Mouse (Mus musculus): Measurements from ENCODE around the gene Zfp948. TPM values are rescaled to one million over a fixed set of nuclear protein-coding genes. Genes with fewer than 3 reads are reported as not detected.
"Not testable (repeated sequence)": the region's sequence is repeated elsewhere in the genome, so short reads cannot be mapped to it uniquely, and the experiment has no call there.

The Zfp948 gene
- polyA plus RNA-seq, 1 experiment, result 1.9 TPM

DNA sequence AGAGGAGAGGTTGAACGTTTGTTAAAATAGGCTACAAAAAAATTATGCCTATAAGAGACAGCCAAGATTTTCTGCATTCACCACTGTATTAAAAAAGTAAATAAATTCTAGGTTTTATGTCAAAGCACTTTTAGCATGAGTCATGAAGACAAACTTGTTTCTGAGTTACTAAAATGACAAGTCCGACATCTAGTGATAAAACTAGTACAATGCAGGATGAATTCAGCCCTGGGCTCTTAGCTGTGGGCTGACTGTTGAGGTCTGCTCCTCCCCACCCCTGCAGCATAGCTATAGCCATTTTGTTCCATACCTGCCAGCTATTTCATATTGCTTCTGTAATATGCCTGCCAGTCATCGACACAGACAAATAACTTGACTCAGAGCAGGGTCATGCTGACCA lies 49.5 kb downstream of the Zfp948 start:
- Histone ChIP-seq H3K4me3 (replicated peaks; ENCODE audit: extremely low read depth, low read depth, low read length) (no peak overlapping the region), H3K4me1 (ENCODE audit: control insufficient read depth, insufficient read depth, low read length) (no peaks in the 10 kb centered on the region)
- no peak for TF ChIP-seq CTCF (IDR thresholded peaks at IDR 0.05; ENCODE audit: insufficient read depth, low read length)
- TF ChIP-seq POLR2A (IDR thresholded peaks at IDR 0.05; ENCODE audit: borderline replicate concordance, extremely low read depth, low read depth, low read length), result no peak
- 70% methylated on average over 3 of the region's 3 CpGs for WGBS
- no peak for DNase-seq

DNA sequence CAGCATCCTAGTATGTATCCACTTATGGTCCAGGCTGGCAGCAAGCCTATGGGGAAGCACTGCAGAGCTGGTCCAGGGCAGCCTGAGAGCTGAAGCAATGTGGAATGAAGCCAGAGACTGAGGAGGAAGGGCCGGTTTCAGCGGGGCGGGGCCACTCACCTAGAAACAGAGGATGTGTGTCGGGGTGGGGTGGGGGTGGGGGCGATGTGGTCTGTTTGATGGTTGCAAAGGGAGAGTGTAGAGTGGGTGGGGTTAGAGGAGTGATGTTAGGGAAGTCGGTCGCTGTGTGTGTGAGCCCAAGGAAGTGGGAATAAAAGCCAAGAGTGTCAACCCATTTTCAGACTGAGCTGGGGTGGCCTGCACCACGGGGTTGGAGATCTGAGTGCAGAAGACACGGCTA lies 50.5 kb downstream of the Zfp948 start:
- TF ChIP-seq POLR2A (IDR thresholded peaks at IDR 0.05; ENCODE audit: borderline replicate concordance, extremely low read depth, low read depth, low read length) (no peak), CTCF (IDR thresholded peaks at IDR 0.05; ENCODE audit: insufficient read depth, low read length) (no peak)
- 1% methylated on average over 9 of the region's 9 CpGs for WGBS
- Histone ChIP-seq H3K4me1 (ENCODE audit: control insufficient read depth, insufficient read depth, low read length) (no peaks in the 10 kb centered on the region), H3K4me3 (replicated peaks; ENCODE audit: extremely low read depth, low read depth, low read length) (no peak overlapping the region)
- no peak for DNase-seq

DNA sequence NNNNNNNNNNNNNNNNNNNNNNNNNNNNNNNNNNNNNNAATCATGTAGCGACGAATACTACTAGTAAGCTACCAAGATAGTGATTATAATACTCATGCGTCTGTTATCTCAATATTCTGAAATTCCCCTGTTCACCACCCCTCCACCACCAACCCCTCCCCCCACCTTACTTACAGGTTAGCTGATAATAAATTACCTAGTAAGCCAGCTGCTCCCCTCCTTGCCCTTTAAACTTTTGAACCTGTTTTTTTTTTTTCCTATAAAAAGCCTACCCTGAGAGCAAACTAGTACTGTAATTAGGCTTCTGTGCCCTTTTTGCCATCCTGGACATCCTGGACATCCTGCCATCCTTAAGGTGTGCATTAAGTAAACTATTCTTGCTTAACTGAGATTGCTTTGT lies 56.8 kb downstream of the Zfp948 start:
- Histone ChIP-seq H3K4me3 (replicated peaks; ENCODE audit: extremely low read depth, low read depth, low read length) (no peak overlapping the region), H3K4me1 (ENCODE audit: control insufficient read depth, insufficient read depth, low read length) (no peaks in the 10 kb centered on the region)
- TF ChIP-seq CTCF (IDR thresholded peaks at IDR 0.05; ENCODE audit: insufficient read depth, low read length) (no peak), POLR2A (IDR thresholded peaks at IDR 0.05; ENCODE audit: borderline replicate concordance, extremely low read depth, low read depth, low read length) (no peak)
- DNase-seq, result no peak
- WGBS, result 0% methylated on average over 1 of the region's 3 CpGs

DNA sequence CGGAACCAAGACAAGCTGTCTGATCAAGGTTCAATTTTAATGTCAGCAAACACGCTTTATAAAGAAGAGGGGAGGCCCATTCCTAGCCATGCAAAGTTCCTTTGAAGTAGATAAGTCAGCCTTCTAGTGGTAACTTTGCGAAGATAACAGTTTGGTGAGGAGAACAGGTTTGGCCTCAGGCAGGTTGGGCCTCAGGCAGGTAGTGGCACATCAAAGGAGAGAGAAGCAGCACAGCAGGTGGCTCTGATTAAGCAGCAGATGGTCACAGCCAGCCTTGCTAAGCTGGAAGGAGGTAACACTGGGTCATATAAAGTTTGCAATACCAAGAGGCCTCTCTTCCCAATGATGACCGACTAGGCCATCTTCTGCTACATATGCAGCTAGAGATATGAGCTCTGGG lies 69.0 kb downstream of the Zfp948 start:
- not testable (repeated sequence) for H3K4me1 ChIP-seq (ENCODE audit: control insufficient read depth, insufficient read depth, low read length); H3K4me3 ChIP-seq (replicated peaks; ENCODE audit: extremely low read depth, low read depth, low read length); DNase-seq
- WGBS, result 46% methylated on average over 4 of the region's 4 CpGs

Other genes with a start within 250 kb of the Zfp948 start
- 0.16 and 0.38 TPM in 2 replicates for gene Zfp677, start 183.3 kb upstream of the Zfp948 start, polyA plus RNA-seq (2012; rRNA removed)
- 0.83 and 1.1 TPM in 2 replicates for gene Zfp54, start 143.8 kb upstream of the Zfp948 start, polyA plus RNA-seq (2012; rRNA removed)
- 0.69 and 1.3 TPM in 2 replicates for gene Zfp51, start 116.6 kb upstream of the Zfp948 start, polyA plus RNA-seq (2012; rRNA removed)
- 1.5 and 1.8 TPM in 2 replicates for gene Zfp53, start 78.0 kb upstream of the Zfp948 start, polyA plus RNA-seq (2012; rRNA removed)
- gene Zfp52, start 31.5 kb upstream of the Zfp948 start, polyA plus RNA-seq (2012; rRNA removed), result 0.34 and 0.73 TPM in 2 replicates
- gene Zfp983, start 83.6 kb downstream of the Zfp948 start, polyA plus RNA-seq (2012; rRNA removed), result 0.40 and 0.64 TPM in 2 replicates
- not detected in 2 replicates for gene Gm10226, start 124.9 kb downstream of the Zfp948 start, polyA plus RNA-seq (2012; rRNA removed)
- gene Zfp760, start 140.7 kb downstream of the Zfp948 start, polyA plus RNA-seq (2012; rRNA removed), result 0.69 and 1.4 TPM in 2 replicates
- gene Zfp229, start 163.8 kb downstream of the Zfp948 start, polyA plus RNA-seq (2012; rRNA removed), result 1.4 and 2.5 TPM in 2 replicates